In genomic region chr5:99848158-99848988, GRCm38 (mm10) we compare ENCODE assay signal across 26 mouse cellular contexts. TPM values are rescaled to one million over a fixed set of nuclear protein-coding genes. Genes with fewer than 3 reads are reported as not detected.
A peak's percentile ranks its signal among the peaks of the same experiment; 100 is the strongest.
DNase-seq lines count a peak whose midpoint lies in the region; ATAC-seq and TF ChIP-seq lines count a peak whose summit lies in the region.
"Had no signal": no experiment of that assay in that cellular context is flagged by ENCODE, and none has a peak within 500 bp of the region (broad histone marks: within the 10 kb centered on the region; RNA-seq: fewer than 3 reads in every experiment).

No protein-coding gene starts in this region.

- 0 out of 2 replicates have a peak overlapping the region, but pooled peaks have one; percentile 21 for H3K27ac ChIP-seq in forebrain, embryonic 13.5 days
- no peak overlapping the region for H3K27ac ChIP-seq in forebrain, embryonic 10.5 days
- no peak overlapping the region for H3K27ac ChIP-seq in heart, postnatal 0 days (ENCODE audit: low read depth)
- H3K27ac ChIP-seq in heart, adult 2 months: no peak overlapping the region
- no peak overlapping the region for H3K27ac ChIP-seq in neural tube, embryonic 12.5 days
- H3K27ac ChIP-seq: layer of hippocampus, adult 2 months had no signal

- intact Hi-C loops in heart, adult 2 months (cut with DNase I): no loop called here
- intact Hi-C loops in left cerebral cortex, postnatal 4 days (cut with DNase I): no loop called here

- no peak overlapping the region for H3K4me2 ChIP-seq in forebrain, embryonic 13.5 days
- no peak overlapping the region for H3K4me2 ChIP-seq in heart, postnatal 0 days (ENCODE audit: low read depth, low read length)
- H3K4me2 ChIP-seq in neural tube, embryonic 12.5 days (replicated peaks): 0 out of 2 replicates have a peak overlapping the region, but pooled peaks have one; percentile 5
- H3K4me2 ChIP-seq: liver, embryonic 11.5 days had no signal

- WGBS in forebrain, embryonic 13.5 days: 83% methylated on average over 17 of the region's 17 CpGs
- WGBS in forebrain, embryonic 10.5 days: 91% methylated on average over 17 of the region's 17 CpGs
- WGBS in heart, postnatal 0 days: 61% methylated on average over 17 of the region's 17 CpGs
- 70% methylated on average over 17 of the region's 17 CpGs for WGBS in heart, adult 2 months
- WGBS in neural tube, embryonic 12.5 days: 80% methylated on average over 17 of the region's 17 CpGs

- no peaks in the 10 kb centered on the region for H3K9me3 ChIP-seq in forebrain, embryonic 13.5 days (replicated peaks)
- H3K9me3 ChIP-seq in forebrain, embryonic 10.5 days: no peaks in the 10 kb centered on the region
- no peaks in the 10 kb centered on the region for H3K9me3 ChIP-seq in heart, postnatal 0 days (replicated peaks; ENCODE audit: control insufficient read depth, low read length)
- H3K9me3 ChIP-seq in neural tube, embryonic 12.5 days: no peaks in the 10 kb centered on the region

- no peak for TF ChIP-seq EP300 in heart, postnatal 0 days (IDR thresholded peaks at IDR 0.05; ENCODE audit: low read depth)
- TF ChIP-seq EP300 in heart, adult 2 months (IDR thresholded peaks at IDR 0.05; ENCODE audit: insufficient read depth, low read depth, low read length): no peak

- no peak for TF ChIP-seq POLR2A in heart, adult 2 months (IDR thresholded peaks at IDR 0.05; ENCODE audit: insufficient read depth, low read depth, low read length)

- H3K79me2 ChIP-seq in heart, adult 2 months (replicated peaks; ENCODE audit: control insufficient read depth, insufficient read depth, low read length): no peaks in the 10 kb centered on the region

- TF ChIP-seq CTCF in heart, postnatal 0 days (IDR thresholded peaks at IDR 0.05; ENCODE audit: low read depth): no peak
- TF ChIP-seq CTCF in heart, adult 2 months (IDR thresholded peaks at IDR 0.05): no peak

- DNase-seq in forebrain, embryonic 10.5 days (ENCODE audit: extremely low spot score, low spot score): no peak
- DNase-seq in heart, postnatal 0 days (ENCODE audit: low spot score): peak; percentile 8
- DNase-seq in heart, adult 2 months: no peak
- DNase-seq in neural tube, embryonic 10.5 days (ENCODE audit: extremely low spot score, low spot score): no peak
- DNase-seq in gastrocnemius, postnatal 25 days: no peak
- no peak for DNase-seq in left cerebral cortex, postnatal 4 days
- DNase-seq: adrenal gland, postnatal 10 days; cerebellum, adult 9-11 months; kidney, adult 2 months; kidney, postnatal 10 days; layer of hippocampus, postnatal 36 days; lung, adult 18-20 months; lung, postnatal 14 days; right cerebral cortex, adult 18-20 months; thymus, postnatal 25 days had no signal

- no peak overlapping the region for H3K9ac ChIP-seq in forebrain, embryonic 13.5 days
- no peak overlapping the region for H3K9ac ChIP-seq in heart, postnatal 0 days (replicated peaks; ENCODE audit: low read depth, low read length)
- H3K9ac ChIP-seq in heart, adult 2 months (ENCODE audit: low read depth, low read length): no peak overlapping the region
- no peak overlapping the region for H3K9ac ChIP-seq in neural tube, embryonic 12.5 days

- peaks cover 10% of the 10 kb centered on the region for H3K4me1 ChIP-seq in forebrain, embryonic 13.5 days
- H3K4me1 ChIP-seq in forebrain, embryonic 10.5 days: peaks cover 8% of the 10 kb centered on the region
- H3K4me1 ChIP-seq in heart, postnatal 0 days (ENCODE audit: control insufficient read depth, insufficient read depth): no peaks in the 10 kb centered on the region
- H3K4me1 ChIP-seq in heart, adult 2 months (ENCODE audit: control insufficient read depth, insufficient read depth, low read length): no peaks in the 10 kb centered on the region
- peaks cover 6% of the 10 kb centered on the region; the same call in 1 of the 2 replicates for H3K4me1 ChIP-seq in neural tube, embryonic 12.5 days

- no peak overlapping the region for H3K4me3 ChIP-seq in forebrain, embryonic 13.5 days
- H3K4me3 ChIP-seq in forebrain, embryonic 10.5 days: no peak overlapping the region
- H3K4me3 ChIP-seq in heart, postnatal 0 days (ENCODE audit: low read depth, low read length): no peak overlapping the region
- no peak overlapping the region for H3K4me3 ChIP-seq in heart, adult 2 months
- H3K4me3 ChIP-seq in neural tube, embryonic 12.5 days: no peak overlapping the region
- H3K4me3 ChIP-seq: layer of hippocampus, adult 2 months had no signal

- H3K27me3 ChIP-seq in forebrain, embryonic 13.5 days: no peaks in the 10 kb centered on the region
- H3K27me3 ChIP-seq in forebrain, embryonic 10.5 days (ENCODE audit: poor library complexity, severe bottlenecking): no peaks in the 10 kb centered on the region
- no peaks in the 10 kb centered on the region for H3K27me3 ChIP-seq in heart, postnatal 0 days (ENCODE audit: control insufficient read depth, insufficient read depth, low read length)
- H3K27me3 ChIP-seq in heart, adult 2 months (ENCODE audit: control insufficient read depth, insufficient read depth, low read length): no peaks in the 10 kb centered on the region
- H3K27me3 ChIP-seq in neural tube, embryonic 12.5 days (replicated peaks): no peaks in the 10 kb centered on the region

- ATAC-seq in forebrain, embryonic 13.5 days: no peak
- ATAC-seq in heart, postnatal 0 days (ENCODE audit: insufficient read depth, low read depth): 0 out of 2 replicates have a peak, but pooled peaks have one; percentile 44
- no peak for ATAC-seq in neural tube, embryonic 12.5 days (ENCODE audit: low FRiP score, low read depth)
- ATAC-seq: inflammation-experienced regulatory T-cells, adult 6 months; Patski had no signal

- H3K36me3 ChIP-seq in forebrain, embryonic 13.5 days (ENCODE audit: poor library complexity, severe bottlenecking): no peaks in the 10 kb centered on the region
- H3K36me3 ChIP-seq in forebrain, embryonic 10.5 days (replicated peaks): no peaks in the 10 kb centered on the region
- H3K36me3 ChIP-seq in heart, postnatal 0 days (replicated peaks; ENCODE audit: control insufficient read depth, insufficient read depth, low read length): no peaks in the 10 kb centered on the region
- H3K36me3 ChIP-seq in heart, adult 2 months (ENCODE audit: control insufficient read depth, insufficient read depth, low read length): no peaks in the 10 kb centered on the region
- H3K36me3 ChIP-seq in neural tube, embryonic 12.5 days: no peaks in the 10 kb centered on the region

RNA-seq across cellular contexts. Expression of gene Vamp9, which starts 57.7 kb away (rescaled TPM):
- 0.62 and 0.86 TPM in 2 replicates for polyA plus RNA-seq in forebrain, embryonic 13.5 days (2015; fragmentation: Nextera tagmentation; extraction: Ambion mirVana)
- polyA plus RNA-seq in forebrain, embryonic 10.5 days (2016; fragmentation: Nextera tagmentation; extraction: Ambion mirVana): 0.25 and 0.30 TPM in 2 replicates
- total RNA-seq in heart, postnatal 0 days (2014; rRNA removed; ENCODE audit: low replicate concordance): not detected in 2 replicates
- polyA plus RNA-seq in heart, postnatal 0 days (2015; fragmentation: Nextera tagmentation; extraction: Ambion mirVana): 0.72 and 0.97 TPM in 2 replicates
- total RNA-seq in heart, adult 2 months (2021): under 1 TPM in 1 of 2 experiments, not detected in 1; 0.36 TPM
- polyA plus RNA-seq in heart, adult 2 months (2012; rRNA removed): not detected in 2 replicates
- polyA plus RNA-seq in neural tube, embryonic 12.5 days (2016; fragmentation: Nextera tagmentation; extraction: Ambion mirVana): 0.46 and 0.56 TPM in 2 replicates
- not detected for total RNA-seq in gastrocnemius, postnatal 25 days (2021)
- total RNA-seq in left cerebral cortex, postnatal 4 days (2021): not detected
- total RNA-seq: gastrocnemius, adult 8-10 months; heart, adult 8-10 months; heart, postnatal 10 days; megakaryocyte, adult 5-6 weeks had no signal
- polyA plus RNA-seq: embryonic facial prominence, embryonic 11.5 days; inflammation-experienced regulatory T-cells, adult 6 months; liver, embryonic 11.5 days; Patski had no signal
